Mouse (Mus musculus) cerebellum, postnatal 10 days (tissue): ENCODE measurements at regions not wholly inside any gene's neighbourhood (a gene's known extent, or its start where the extent isn't known, plus 50 kb on each side); places are given as distances from the start of the nearest gene placed in this dataset.
"Not testable (repeated sequence)": the region's sequence is repeated elsewhere in the genome, so short reads cannot be mapped to it uniquely, and the experiment has no call there.

Source experiments
- DNase-seq, 2 experiments: peaks; one replicate each; pipeline ENCODE4 v3.0.0; 2021; ENCODE audit warnings: mixed read lengths in 2 of 2

GRCm38 (mm10) chr15:5646673-5647072 is 402.7 kb upstream of the Ptger4 start:
- DNase-seq = no peak

- DNase-seq = no peak
Measured at GRCm38 (mm10) chr15:5658796-5659195, 414.8 kb upstream of the Ptger4 start.

- DNase-seq = peak; percentile 24 to 43
Measured at GRCm38 (mm10) chr15:5660819-5661218, 416.8 kb upstream of the Ptger4 start.

- DNase-seq = no peak
Measured at GRCm38 (mm10) chr15:5671781-5672180, 427.8 kb upstream of the Ptger4 start.

- no peak for DNase-seq
Measured at GRCm38 (mm10) chr15:5676704-5677103, 432.7 kb upstream of the Ptger4 start.

- DNase-seq = no peak
Measured at GRCm38 (mm10) chr15:5693810-5694209, 449.8 kb upstream of the Ptger4 start.

GRCm38 (mm10) chr15:5695015-5695414 is 451.0 kb upstream of the Ptger4 start:
- DNase-seq = no peak

GRCm38 (mm10) chr15:5708454-5708853 is 464.5 kb upstream of the Ptger4 start:
- DNase-seq = no peak

- DNase-seq = no peak
Measured at GRCm38 (mm10) chr15:5740658-5741057, 496.7 kb upstream of the Ptger4 start.

GRCm38 (mm10) chr15:5743893-5744292 is 499.9 kb upstream of the Ptger4 start:
- DNase-seq = no peak

- no peak for DNase-seq
Measured at GRCm38 (mm10) chr15:5758690-5759089, 514.7 kb upstream of the Ptger4 start.

GRCm38 (mm10) chr15:5762216-5762615 is 518.2 kb upstream of the Ptger4 start:
- no peak for DNase-seq

- no peak for DNase-seq
Measured at GRCm38 (mm10) chr15:5777074-5777473, 522.5 kb upstream of the Dab2 start.

- no peak for DNase-seq
Measured at GRCm38 (mm10) chr15:5799917-5800316, 499.7 kb upstream of the Dab2 start.

GRCm38 (mm10) chr15:5811154-5811732 is 488.3 kb upstream of the Dab2 start:
- DNase-seq = peak in 1 of 2 experiments; percentile 2

GRCm38 (mm10) chr15:5811958-5812357 is 487.6 kb upstream of the Dab2 start:
- DNase-seq = no peak

GRCm38 (mm10) chr15:5817901-5818576 is 481.5 kb upstream of the Dab2 start:
- DNase-seq = no peak

GRCm38 (mm10) chr15:5839963-5840362 is 459.6 kb upstream of the Dab2 start:
- DNase-seq = no peak

GRCm38 (mm10) chr15:5841369-5842149 is 458.0 kb upstream of the Dab2 start:
- not testable (repeated sequence) for DNase-seq

GRCm38 (mm10) chr15:5846571-5846970 is 453.0 kb upstream of the Dab2 start:
- DNase-seq = no peak

GRCm38 (mm10) chr15:5847413-5848100 is 452.0 kb upstream of the Dab2 start:
- DNase-seq = no peak

GRCm38 (mm10) chr15:5852523-5852922 is 447.1 kb upstream of the Dab2 start:
- no peak for DNase-seq

GRCm38 (mm10) chr15:5869289-5869688 is 430.3 kb upstream of the Dab2 start:
- no peak for DNase-seq
